Mouse (Mus musculus) c-Kit-positive CD71-positive TER-119-negative erythroid progenitor cells, embryonic 14.5 days (primary cell): Measurements from ENCODE around the gene Pam16.

Experiments used
- DNase-seq: peaks from one replicate; pipeline ENCODE4 v3.0.0-alpha.2; 2013; ENCODE audit warnings: low read depth

Pam16 gene

DNA sequence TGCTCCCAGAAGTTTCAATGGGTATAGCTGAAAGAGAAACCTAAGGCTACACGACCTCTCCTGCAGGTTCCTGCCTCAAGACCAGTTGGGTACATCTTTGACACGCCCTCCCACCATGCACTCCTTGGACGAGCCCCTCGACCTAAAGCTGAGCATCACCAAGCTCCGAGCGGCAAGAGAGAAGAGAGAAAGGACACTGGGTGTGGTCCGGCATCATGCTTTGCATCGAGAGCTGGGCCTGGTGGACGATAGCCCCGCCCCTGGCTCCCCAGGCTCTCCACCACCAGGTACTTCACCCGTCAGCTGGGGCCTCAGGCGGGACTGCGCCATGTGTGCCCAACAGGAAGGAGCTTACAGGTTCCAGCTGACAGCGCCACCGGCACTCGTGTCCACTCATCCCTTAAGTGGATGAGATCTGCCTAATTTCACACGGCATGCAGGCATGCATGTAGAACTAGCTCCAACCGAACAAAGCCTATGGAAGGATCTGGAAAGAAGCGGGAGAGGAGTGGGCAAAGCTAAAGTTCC lies 16.2 kb downstream of the Pam16 start:
- no peak for DNase-seq

DNA sequence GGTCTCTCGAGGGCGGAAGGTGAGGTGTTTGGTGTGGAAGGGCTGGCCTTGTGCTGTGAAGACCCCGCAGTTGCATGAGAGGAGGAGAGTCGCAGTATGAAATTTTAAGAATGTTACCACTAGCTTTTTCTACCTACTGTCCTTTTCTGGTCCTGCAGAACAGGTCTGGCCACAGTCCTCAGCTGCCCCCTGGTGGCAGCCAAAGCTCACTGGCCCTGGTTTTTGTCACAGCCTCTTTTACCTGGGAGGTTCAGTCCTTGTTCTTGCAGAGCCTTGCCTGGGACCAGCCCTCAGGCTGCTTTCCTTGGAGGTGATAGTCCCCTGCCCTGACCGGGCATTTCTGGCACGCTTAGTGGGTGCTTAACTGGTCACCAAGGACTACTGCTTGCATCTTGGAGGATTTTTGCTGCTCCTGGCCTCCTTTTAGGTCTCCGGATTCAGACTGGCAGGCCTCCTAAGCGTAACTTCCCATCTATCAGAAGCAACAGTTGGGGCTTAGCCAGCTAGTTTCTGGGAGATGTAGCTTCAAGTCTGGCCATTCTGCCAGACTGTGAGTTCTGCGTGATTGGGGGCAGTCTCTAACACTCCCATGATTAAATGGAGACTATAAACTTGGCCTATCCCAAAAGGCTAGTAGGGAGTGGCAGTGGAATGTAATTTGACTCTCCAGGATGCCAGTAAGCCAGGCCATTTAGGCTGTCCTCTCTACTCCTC lies 16.8 kb downstream of the Pam16 start:
- DNase-seq, result peak; percentile 71

DNA sequence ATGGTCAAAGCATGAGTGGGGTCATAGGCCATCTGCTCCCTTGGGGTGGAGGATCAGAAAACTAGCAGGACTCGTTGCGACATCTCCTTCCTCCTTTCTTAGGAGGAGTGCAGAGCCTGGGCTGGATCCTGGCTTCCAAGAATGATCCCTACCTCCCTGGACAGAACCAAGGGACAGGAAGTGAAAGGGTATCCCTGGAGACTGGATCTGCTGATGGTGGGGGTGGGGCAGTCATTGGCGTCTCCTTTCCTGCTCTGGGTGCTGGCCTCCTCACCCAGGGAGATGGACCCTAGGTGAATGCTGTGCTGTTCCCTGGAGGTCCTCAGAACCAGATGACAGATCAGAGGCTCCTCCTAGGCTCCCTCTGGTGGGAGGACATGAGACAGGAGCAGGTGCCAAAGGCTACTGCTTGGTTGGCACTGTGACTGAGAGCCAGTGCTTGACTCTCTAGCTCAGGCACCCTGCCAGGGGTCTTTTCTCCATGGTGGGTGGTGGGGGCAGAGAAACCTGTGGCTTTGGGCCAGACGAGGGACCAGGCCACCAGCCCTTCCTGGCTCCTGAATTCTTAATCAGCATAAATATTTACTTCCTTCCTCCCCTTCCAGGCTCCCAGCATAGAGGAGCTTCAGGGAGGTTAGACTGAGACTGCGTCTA lies 18.2 kb downstream of the Pam16 start:
- DNase-seq, result no peak

DNA sequence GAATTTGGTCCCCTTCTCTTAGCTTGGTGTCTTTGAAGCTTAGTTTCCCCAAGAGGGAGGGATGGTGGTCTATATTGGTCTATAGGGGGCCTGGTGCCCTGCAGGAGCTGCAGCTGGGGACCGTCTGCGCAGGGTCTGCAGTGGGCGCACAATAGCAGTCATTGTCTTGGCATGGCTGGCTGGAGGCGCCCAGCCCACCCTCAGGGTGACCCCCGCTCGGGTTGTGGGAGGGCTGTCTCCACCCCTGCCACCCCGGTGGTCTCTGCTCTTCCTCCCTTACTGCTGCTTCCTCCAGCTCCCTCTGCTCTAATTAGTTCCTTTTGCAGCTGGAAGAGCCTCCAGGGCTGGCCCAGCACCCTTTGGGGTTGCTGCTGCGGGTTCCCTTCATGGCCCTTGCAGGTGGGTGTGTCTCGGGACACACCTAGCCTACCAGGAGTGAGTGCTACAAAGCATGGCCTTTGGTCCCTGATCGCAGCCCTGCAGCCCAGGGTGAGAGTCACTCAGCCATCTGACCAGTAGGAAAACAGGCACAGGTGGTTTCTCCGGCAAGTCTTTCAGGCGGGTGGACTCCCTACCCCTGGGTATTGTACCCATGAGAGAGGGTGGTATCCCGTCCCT lies 19.2 kb downstream of the Pam16 start:
- DNase-seq, result no peak

DNA sequence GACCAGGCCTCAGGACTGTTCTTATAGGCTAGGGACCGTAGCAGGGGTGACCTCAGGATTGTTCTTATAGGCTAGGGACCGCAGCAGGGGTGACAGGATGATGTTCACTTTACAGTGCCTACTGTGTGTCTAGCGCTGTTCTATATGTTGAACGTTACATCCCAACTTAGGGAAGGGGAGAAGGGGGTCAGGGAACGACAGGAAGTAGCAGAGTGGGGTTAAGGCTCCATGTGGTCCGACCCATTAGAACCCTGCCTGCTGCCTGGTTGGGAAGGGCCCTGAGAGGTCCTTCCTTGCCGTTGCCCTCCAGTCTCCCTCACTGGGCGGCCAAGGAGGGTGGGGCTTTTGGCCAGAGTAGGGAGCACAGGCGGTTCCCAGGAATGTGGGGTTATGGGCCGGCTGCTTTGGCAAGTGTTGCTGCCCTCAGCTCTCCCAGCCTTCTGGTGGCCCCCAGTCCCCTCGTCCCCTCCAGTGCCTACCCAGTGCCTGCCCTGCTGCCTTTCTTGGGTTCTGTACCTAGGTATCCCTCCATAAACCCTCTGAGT lies 20.4 kb downstream of the Pam16 start:
- DNase-seq, result no peak

DNA sequence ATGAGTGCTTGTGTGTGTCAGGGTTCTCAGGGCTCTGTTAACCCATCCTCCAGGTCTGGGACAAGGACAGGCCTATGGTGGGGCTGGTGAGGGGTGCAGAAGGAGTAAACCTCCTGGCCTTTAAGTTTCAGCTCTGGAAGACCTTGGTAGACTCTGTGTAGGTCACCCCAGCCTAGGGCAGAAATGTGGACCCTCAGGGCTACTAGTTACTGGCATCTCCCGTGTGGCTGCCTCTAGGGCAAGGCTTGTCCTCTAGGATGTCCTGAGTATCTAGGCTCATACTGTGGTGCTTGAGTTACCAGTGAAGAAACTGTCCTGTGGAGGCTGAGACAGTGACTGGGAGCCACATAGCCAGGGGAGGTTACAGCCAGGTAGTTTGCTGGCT lies 21.3 kb downstream of the Pam16 start:
- no peak for DNase-seq

DNA sequence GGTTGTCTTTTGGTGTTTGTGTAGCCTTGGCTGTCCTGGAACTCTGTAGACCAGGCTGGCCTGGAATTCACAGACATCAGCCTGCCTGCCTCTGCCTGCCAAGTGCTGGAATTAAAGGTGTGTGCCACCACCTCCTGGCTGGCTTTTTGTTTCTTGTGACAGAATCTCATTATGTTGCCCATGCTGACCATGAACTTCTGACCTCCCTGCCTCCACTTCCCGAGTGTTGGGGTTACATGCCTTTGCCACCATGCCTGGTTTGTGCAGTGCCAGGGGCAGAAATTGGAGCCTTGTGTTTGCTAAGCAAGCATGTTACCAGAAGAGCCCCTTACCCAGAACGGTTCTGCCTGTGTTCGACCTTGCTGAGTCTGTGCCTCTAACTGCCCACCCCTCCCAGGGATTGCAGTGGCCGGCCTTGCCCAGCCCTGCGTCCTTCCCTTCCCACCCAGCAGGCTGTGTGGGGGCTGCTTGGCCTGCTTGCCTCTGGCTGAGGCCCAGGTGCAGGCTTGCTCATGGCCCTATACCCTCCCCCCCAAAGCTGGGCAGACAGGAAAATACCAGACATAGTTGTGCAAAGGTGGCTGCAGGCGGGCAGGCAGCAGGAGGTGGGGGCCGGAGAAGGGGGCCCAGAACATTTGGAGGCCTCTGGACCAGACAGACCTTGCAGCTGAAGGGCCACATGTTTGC lies 21.9 kb downstream of the Pam16 start:
- DNase-seq, result no peak

DNA sequence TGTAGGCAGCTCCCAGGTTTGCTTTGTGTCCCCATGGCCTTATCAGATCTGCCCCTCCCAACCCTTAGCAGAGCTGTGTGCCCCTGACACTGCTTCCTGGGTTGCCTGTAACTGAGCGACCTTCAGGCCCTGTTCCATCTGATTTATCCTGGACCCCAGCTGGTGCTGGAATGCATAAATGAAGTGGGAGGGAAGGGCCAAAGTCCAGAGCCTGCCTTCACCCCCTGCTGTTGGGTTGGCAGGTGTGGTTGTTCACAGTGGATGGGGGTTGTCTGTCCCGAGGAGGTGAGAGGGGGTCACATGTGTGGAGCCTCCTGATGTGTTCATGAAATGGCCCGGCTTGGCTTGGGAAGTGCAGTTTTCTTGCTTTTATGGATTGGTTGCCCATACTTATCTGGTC lies 22.6 kb downstream of the Pam16 start:
- no peak for DNase-seq

DNA sequence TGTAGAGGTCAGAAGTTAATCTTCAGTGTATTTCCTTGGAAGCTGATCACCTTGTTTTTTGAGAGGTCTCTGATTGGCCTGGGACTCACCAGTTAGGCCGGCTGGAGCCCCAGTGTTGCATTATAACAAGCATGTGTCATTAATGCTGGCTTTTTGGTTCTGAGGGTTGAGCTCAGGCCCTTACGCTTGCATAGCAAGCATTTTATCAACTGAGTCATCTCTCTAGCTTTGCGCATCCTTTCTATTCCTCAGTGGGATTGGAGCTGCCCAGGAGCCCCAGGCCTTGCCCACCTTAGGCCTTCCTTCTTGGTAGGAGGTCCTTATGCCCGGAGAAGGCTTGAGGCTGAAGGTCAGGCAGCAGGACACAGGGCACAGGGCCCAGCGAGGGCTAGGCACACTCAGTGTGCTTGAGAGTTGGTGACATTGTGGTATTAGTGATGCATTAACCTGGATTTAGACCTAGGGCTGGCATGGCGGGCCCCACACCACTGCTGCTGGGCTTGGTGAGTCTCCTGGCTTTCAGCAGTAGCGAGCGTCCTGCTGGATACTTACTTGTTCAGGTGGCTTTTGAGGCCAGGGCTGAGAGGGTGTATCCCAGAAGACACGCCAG lies 24.0 kb downstream of the Pam16 start:
- DNase-seq, result no peak

DNA sequence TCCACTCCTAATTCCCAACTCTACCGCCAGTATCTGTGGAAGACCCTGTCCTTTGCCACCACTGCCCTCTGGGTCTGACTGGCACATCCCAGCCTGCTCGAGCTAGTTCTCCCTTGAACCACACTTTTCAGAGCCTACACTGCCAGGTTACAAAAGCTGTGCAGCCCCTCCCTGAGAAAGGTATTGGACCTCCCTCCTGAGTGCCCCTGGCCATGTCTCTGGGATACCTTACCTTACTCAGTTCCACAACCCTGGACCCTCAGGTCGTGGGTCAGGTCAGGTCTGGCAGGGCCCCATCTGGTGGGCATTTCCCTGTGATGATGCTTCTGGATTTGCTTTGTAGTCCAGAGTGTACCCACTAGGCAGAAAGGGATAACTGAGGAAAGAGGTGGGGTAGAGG lies 25.2 kb downstream of the Pam16 start:
- DNase-seq, result no peak

DNA sequence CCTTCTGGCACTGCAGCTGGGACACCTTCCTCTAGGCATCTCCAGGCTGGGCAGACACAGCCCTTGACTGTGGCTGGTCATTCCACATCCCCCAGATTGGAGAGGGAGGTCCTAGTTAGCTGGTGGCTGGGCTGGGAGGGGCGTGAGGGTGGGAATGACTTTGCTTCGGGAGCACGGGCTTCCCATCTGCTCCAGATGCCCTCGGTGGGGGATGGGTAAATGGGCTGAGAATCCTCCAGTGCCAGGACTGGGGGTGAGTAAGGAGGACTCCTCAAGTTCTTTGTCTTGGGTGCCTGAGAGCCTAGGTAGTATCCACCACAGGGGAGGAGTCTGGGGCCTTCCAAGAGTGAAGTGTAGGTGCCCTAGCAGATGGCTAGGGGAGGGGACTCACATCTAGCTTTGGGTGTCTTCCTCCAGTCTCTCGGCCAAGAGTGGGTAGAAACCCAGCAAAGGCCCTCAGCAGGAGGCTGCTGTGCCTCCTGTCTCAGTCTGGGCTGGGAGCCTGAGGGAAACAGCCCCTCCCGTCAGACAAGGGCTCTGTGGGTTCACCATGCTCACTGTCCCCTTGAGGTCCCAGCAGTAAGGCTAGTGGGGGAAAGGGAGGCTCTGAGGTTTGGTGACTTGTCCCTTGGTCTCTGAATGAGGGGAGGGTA lies 25.8 kb downstream of the Pam16 start:
- DNase-seq, result no peak

DNA sequence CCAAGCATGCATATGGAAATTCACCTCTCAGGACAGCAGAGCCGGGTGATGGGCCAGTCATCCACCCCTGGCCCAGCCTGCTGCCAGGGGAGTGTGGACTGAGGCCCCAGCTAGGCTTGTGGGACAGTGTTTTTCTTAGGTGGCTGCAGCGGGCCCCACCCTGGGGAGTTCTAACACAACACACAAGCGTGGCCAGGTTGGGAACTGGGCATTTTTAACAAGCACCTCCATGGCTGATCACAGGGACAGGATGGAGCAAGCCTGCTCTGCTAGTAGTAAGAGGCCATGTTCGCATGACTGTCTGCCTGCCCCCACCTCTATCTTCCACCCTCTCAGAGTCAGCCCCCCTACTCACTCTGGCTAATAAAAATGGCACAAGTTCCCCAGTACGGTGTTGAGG lies 26.7 kb downstream of the Pam16 start:
- DNase-seq, result no peak

DNA sequence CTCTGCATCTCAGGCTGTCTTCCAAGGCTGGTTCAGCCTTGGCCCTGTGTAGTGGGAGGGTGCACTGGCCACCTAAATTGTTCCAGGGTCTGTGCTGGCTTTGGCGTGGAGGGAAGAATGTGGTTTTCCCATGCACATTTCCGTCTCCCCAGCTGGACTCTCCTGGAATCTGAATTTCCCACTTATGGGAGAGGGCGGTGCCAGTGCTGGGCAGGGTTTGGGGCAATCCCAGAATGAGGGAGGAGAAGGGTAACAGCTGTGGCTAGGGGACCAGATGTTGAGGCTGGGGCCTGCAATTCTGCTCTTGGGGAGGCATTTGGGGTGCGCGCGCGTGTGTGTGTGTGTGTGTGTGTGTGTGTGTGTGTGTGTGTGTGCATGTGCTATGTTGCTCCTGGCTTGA lies 27.5 kb downstream of the Pam16 start:
- DNase-seq, result no peak

DNA sequence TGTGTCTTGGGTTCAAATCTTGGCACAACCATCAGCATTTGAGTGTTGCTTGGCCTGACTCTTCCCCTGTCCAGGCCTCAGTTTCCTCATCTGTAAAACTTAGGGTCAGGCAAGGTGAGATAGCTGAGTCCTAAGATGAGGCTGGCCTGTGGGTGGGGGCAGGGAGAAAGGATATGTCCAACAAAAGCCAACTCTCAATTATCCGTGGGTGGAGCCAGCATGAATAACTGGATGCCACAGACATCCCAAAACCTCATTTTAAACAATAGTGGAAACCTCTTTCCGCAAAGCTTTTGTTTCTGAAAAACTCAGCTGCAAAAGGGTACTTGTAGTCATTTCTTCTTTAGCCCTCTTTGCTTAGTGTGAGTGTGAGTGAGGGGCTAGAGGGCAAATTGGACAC lies 28.0 kb downstream of the Pam16 start:
- no peak for DNase-seq

DNA sequence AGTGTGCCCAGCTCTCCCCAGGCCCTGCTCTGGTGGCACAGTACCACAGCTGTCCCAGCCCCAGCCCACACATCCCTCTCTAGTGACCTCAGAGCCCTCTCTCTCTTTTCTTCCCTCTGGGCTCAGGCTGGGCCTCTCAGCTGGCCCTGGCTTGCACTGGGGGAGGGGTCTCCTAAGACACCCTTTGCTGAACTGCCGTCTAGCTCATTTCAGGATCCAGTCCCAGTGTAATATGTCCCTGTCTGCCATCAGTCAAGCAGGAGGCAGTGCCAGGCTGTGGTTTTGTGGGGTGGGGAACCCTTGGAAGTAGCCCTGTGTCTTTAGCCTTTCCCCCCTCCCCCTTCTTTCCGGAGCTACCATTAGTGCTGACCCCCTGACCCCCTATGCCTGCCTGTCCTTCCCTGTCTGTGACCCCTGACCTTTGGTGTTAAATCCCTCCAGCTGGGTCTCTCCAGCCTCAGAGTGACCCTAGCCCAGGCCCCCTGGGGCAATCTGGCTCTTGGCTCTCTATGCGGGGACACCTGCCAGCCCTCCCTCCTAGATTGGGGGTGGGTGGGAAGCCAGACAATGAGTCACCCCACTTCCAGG lies 28.6 kb downstream of the Pam16 start:
- no peak for DNase-seq

DNA sequence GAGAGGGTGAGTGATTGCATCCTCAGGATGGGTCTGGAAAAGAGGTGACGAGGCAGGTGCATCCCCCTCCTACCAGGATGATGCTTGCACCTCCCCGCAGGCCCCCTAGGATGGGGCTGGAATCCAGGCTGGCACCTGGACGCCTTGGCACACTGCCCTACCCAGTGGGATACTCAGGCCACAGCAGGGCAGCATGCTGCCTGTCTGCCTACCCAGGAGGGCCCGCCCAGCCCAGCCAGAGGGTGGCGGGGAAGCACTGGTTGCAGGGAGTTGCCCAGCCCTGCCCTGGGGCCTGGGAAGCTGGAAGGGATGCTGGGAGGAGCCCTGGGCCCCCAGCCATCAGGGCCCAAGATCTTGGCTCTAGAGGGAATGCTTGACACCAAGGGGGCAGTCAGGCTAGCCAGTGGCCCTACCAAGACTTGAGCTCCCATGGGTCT lies 29.2 kb downstream of the Pam16 start:
- DNase-seq, result no peak

DNA sequence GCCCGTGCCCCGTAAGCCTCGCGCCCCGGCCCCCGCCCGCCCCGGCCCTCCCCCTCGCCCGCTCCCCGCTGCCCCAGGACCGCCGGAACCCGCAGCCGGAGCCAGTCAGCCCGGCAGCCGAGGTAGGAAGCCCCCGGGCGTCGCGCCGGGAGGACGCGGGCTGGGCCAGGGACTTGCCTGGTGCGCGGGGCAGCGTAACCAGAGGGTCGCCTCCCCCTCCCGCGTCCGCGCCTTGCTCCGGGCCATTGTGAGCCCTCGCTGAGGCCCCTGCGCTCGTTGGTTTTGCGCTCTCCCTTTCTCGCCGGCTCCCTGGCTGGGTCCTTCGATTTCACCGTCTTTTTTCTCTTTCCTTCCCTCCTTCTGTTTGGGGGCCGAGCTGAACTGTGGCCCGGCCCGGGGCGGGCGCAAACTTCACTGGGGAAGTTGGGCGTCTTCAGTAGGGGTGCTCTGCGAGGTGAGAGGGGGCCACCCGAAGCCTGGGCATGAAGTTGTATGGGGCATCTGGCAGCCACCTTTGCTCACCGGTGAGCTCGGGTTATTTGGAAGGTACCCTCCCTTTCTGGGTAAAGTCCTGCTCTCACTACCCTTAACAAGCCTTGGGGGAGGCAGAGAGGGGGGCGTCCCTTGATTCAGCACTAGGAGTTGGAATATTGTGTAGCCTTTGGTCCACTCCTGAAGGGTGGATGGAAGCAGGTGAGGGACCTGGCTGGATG lies 29.8 kb downstream of the Pam16 start:
- DNase-seq, result no peak

DNA sequence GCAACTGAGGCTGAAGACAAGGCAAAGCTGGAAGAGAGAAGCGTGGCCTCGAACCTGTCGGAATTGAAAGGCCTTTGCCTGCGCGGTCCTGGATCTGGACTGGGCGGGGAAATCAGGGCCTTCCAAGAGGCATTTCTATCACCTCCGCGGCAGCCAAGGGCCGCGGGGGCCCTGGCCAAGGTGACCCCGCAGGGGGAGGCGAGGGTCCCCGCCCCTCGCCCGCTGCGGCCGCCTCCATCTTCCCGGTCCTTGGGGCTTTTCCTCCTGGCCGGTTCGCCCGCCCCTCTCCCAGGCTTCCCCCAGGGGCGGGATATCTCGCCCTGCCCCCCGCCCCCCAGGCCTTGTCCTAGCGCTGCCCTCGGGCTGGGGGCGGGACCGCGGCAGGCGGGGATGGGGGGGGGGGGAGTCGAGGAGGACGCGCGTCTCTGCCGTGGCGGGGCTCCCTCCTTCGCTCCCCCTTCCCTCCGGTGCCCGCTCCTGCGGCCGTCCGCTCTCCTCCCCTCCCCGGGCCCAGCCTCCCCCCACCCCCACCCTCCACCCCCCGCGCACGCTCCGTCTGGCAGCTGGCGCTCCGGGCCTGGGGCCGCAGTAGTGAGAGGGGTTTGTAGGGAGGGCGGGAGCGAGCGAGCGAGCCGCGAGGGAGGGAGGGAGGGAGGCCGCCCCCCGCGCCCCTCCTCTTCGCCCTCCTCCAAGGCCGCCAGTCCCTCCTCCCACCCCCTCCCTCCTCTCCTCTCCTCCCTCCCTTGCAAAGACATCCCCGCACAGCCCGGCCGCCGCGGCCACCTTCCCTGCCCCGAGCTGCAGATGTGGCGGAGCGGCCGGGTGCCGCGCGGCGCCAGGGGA lies 30.6 kb downstream of the Pam16 start, which contains the start of gene Glis2:
Gene Glis2, plus strand, starts transcription at position 743 of the 843 bp plus-strand sequence.
- DNase-seq, result no peak
